Mouse (Mus musculus) cerebellum, adult 9-10 months (tissue): Measurements from ENCODE around the gene Cnih2.
"Not testable (repeated sequence)": the region's sequence is repeated elsewhere in the genome, so short reads cannot be mapped to it uniquely, and the experiment has no call there.

Source experiments
- DNase-seq: peaks from one replicate; pipeline ENCODE4 v3.0.0; 2022

Gene Cnih2

GRCm38 (mm10) chr19:5093481-5094242 lies 4.7 kb downstream of the Cnih2 start:
- DNase-seq, result peak; percentile 73

DNA sequence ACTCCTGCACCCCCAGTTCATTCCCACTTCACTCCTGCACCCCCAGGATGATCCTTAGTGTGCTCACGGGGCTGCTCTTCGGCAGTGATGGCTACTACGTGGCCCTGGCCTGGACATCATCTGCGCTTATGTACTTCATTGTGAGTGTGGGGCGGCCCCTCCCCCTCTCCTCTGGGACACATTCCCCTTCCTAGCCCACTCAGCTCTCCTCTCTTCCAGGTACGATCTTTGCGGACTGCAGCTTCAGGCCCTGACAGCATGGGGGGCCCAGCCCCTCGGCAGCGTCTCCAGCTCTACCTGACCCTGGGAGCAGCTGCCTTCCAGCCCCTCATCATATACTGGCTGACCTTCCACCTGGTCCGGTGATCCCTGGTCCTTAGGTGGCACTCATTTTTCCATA lies 6.2 kb downstream of the Cnih2 start:
- no peak for DNase-seq

DNA sequence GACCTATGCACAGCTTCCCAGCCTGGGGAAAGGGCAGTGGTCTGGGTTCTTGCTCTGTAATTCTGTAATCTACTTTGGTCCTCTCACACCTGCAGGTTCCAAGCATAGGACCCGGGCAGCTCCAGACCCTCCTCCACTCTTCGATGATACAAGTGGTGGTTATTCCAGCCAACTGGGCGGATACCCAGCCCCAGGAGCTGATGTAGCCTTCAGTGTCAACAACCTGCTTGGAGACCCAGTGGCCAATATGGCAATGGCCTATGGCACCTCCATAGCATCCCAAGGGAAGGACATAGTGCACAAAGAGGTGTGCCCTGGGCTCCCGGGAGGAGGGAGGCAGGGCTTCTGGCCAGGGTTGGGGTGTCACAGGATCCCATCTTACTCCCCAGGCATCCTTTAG lies 9.0 kb downstream of the Cnih2 start:
- DNase-seq, result peak; percentile 65

DNA sequence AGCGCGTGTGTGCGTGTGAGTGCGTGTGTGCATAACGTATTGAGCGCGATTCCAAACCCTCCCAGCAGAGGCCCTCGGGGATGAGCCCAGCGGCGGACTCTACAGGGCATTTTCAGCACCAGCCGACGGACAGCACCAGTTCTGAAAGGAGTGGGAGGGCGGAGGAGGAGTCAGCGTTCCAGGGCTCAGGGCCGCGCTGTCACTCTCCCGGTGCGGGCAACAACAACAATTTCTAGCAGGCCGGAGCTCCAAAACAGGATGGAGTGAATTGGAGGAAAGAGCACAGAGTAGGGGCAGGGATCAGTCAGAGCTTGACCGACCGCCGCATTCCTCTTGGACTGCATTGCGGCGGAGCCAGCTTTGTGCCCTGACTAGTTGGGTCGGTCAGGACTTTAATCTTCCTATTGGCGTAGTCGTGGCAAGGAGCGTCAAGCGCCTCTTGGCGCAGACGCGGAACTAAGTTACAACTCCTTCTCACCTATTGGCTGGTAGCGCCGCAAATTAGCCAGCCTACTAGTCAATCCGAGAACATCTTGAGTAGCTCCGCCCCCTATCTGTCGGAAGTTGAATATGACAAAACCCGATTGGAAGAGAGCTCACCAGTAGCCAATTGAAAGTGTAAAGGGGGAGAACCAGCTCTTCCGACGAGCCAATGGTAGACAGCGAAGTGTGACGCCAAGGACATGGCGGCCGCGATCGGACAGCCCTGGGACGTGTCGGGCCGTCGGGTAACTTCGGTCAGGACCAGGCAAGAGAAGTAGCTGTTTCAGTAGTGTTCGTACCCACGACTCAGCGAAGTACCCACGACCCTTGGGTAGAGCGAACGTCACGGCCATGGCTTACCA lies 10.2 kb downstream of the Cnih2 start, which contains the start of gene Yif1a:
Gene Yif1a (plus strand): TSS at position 655 of the 845 bp plus-strand sequence.
- DNase-seq, result peak; percentile 99

DNA sequence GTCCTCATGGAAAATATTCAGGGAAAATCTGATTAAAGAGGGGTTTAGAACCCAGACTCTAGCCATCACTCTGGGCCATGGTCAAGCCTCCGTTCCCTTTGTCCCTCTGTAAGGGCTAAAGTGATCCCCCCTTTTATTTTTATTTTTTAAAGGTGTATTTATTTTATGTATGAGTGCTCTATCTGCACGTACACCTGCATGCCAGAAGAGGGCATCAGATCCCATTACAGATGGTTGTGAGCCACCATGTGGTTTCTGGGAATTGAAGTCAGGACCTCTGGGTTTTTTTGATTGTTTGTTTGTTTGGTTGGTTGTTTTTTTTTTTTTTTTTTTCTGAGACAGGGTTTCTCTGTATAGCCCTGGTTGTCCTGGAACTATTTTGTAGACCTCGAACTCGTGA lies 11.8 kb downstream of the Cnih2 start:
- DNase-seq, result not testable (repeated sequence)

- peak; percentile 74 for DNase-seq
Observed at GRCm38 (mm10) chr19:5085145-5085863, 13.0 kb downstream of the Cnih2 start, which contains the start of gene Tmem151a. Tmem151a (minus strand) TSS chr19:5085531.

- no peak for DNase-seq
Observed at GRCm38 (mm10) chr19:5084834-5085144, 13.5 kb downstream of the Cnih2 start.

DNA sequence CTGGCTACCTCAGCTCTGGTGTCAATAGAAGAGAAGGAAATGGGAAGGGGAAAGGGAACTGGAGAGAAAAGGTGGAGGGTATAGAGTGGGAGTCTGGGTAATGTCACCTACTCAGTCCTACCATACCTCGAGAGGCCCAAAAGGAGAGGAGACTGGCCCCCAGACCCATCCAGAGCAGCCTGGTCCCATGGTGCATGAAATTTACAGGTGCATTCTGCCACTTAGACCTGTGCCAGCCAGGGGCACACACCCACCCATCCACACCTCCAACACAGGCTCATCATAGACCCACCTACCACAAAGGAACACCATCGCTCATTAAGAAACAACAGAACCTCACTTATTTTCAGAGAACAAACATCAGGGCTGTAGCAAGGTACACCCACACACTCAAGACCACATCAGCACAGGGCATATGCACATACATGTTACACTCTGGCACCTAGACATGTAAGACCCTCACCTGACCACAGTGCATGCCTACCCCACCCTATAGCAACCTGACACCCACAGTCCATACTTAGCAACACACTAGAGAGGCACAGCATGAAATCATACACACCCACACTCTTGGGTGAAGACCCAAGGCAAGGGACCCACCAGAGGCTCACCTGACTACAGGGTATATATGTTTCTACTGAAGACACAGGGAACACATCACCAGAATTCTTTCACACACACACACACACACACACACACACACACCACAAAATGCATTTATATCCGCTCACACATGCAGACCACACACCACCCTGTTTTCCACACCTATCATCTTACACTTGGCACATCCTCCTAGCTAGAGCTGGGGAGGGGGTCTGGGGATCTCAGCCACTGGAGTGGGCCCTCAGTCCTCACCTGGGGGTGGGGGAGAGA lies 14.1 kb downstream of the Cnih2 start:
- DNase-seq, result peak; percentile 73

DNA sequence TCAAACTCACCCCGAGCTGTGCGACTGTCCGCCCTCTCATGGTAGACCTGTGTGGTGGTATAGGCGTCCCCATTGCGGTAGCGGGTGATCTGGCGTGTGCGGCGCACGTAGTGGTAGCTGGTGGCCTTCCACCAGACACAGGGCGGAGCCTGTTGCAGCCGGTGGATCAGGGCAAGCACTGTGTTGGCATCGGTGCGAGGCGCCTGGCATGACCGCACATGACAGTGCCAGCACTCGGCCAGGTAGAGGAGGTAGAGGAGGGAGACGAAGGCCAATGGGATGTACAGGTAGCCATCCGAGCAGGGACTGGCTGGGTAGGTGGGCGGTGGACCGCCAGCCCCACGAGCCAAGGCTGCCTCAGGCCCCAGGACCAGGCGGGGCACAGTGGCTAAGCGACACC lies 15.7 kb downstream of the Cnih2 start:
- DNase-seq, result peak; percentile 65

GRCm38 (mm10) chr19:5082005-5082404 lies 16.3 kb downstream of the Cnih2 start:
- DNase-seq, result no peak

GRCm38 (mm10) chr19:5079279-5079678 lies 19.0 kb downstream of the Cnih2 start:
- no peak for DNase-seq

GRCm38 (mm10) chr19:5073518-5073917 lies 24.8 kb downstream of the Cnih2 start:
- no peak for DNase-seq

GRCm38 (mm10) chr19:5073028-5073427 lies 25.3 kb downstream of the Cnih2 start:
- DNase-seq, result peak; percentile 64

DNA sequence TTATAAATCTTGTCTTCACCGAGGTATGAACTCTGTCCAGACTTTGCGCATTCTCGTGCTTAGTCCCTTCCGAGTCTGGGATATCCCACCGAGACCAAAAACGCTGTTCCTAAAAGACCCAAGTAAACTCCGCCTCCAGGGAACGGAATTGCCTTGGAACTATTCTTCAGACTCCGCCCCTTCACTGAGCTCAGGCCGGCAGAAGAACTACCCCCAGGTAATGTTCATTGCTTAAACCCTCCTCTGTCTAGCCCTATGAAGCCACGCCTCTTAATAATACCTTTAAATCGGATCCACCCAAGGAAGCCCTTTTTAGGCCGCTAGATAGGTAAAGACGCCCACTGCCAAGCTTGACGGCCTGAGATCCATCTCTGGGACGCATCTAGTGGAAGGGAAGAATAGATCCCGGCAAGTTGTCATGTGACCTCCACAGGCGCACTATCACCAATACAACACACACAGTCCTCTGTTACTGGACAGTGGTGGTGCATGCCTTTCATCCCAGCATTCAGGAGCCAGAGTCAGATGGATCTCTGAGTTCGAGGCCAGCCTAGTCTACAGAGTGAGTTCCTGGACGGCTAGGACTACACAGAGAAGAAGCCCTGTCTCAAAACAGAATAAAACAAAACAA lies 25.8 kb downstream of the Cnih2 start:
- DNase-seq, result peak; percentile 41

DNA sequence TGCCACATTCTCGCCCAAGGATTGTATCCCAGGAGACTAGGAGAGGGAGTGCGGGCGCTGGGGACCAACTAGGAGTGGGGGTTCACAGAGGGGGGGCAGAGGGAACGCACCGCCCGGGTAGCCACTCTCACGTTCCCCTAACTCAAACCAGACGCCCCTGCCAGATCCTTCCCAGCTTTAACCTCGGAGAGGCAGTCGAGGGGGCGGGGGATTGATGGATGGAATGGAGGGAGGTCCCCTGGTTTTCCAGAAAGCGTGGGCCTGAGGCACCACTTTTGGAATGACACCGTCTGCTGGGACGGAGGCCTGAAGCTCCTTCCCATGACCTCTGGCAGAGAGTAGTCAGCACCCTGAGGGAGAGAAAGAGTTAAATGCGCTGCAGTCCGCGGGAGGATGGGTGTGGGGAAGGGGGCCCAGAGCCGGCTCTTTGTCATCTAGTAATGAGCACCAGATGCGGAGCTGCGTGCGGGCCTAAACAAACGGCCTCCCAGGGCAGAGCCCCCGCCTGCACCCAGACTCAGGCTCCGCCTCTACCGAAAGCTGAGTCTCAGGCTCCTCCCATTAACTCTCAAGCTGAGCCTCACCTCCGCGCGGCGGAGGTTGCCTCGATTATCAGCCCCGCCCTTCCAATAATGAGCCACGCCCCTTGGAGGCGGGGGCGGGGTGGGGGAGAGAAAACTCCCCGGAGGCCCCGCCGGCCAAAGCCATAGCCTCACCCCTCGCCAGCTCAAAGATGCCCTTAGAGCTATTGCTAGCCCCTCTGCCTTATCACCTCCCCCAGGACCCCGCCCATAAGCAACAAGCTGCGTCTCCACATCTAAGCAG lies 26.6 kb downstream of the Cnih2 start:
- DNase-seq, result peak; percentile 65

- no peak for DNase-seq
Observed at GRCm38 (mm10) chr19:5071077-5071476, 27.2 kb downstream of the Cnih2 start.

GRCm38 (mm10) chr19:5069978-5070377 lies 28.3 kb downstream of the Cnih2 start:
- no peak for DNase-seq

GRCm38 (mm10) chr19:5069486-5069885 lies 28.8 kb downstream of the Cnih2 start:
- DNase-seq, result no peak

DNA sequence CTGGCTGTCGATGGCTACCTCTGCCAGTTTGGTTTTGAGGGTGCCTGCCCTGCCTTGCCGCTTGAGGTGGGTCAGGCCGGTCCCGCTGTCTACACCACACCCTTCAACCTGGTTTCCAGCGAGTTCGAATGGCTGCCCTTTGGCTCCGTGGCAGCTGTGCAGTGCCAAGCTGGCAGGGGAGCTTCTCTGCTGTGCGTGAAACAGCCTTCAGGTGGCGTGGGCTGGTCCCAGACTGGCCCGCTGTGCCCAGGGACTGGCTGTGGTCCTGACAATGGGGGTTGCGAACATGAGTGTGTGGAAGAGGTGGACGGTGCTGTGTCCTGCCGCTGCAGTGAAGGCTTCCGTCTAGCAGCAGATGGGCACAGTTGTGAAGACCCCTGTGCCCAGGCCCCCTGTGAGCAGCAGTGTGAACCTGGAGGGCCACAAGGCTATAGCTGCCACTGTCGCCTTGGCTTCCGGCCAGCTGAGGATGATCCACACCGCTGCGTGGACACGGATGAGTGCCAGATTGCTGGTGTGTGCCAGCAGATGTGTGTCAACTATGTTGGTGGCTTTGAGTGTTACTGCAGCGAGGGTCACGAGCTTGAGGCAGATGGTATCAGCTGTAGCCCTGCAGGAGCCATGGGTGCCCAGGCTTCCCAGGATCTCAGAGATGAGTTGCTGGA lies 29.6 kb downstream of the Cnih2 start:
- DNase-seq, result peak; percentile 45

- no peak for DNase-seq
Observed at GRCm38 (mm10) chr19:5067867-5068569, 30.3 kb downstream of the Cnih2 start, which contains the start of gene Cd248. Cd248 (plus strand) TSS chr19:5068078.
